8 mouse cellular contexts compared by ENCODE assay signal in the genomic region with DNA sequence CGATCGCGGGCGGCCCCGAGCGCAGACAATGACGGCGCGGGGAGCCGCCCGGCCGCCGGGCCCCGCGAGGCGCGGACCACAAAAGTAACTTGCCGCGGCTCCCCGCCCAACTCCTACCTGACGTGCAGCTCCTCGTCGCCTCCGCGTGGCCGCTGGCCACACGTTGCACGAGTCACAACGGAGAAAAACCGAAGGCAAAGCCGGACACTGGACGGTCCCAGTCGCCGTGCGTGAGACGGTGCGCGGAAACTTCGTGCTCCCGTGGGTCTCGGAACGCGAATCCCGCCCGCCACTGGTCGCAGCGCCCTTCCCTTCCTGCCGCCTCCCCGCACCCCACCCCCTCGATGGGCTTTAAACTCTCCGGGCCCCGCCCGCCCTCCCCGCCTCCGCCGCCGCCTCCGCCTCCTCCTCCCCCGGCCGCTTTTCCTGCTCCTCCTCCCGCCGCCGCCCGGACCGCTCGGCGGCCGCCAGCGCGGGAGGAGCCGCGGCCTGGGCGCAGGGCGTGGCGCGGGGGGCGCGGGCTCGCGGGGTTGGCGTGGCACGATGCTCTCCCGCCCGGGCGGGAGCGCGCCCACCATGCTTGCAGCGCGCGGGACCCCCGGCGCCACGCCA. TPM values are rescaled to one million over a fixed set of nuclear protein-coding genes. Genes with fewer than 3 reads are reported as not detected.
DNase-seq lines count a peak whose midpoint lies in the region; ATAC-seq and TF ChIP-seq lines count a peak whose summit lies in the region.

No protein-coding gene starts in this region.

- no peak for TF ChIP-seq POLR2A in ES-Bruce4 (IDR thresholded peaks at IDR 0.05; ENCODE audit: insufficient read depth, low read length)
- TF ChIP-seq POLR2A in brain, embryonic 14.5 days (IDR thresholded peaks at IDR 0.05; ENCODE audit: borderline replicate concordance, extremely low read depth, insufficient read depth, insufficient read length, poor library complexity, severe bottlenecking) = no peak; the same call in 1 of the 2 replicates

- ATAC-seq in hindbrain, postnatal 0 days = peak; percentile 64
- ATAC-seq in liver, embryonic 13.5 days (ENCODE audit: low read depth) = peak; percentile 78

- no peaks in the 10 kb centered on the region for H3K4me1 ChIP-seq in ES-Bruce4 (ENCODE audit: control insufficient read depth, insufficient read depth, low read length)
- no peaks in the 10 kb centered on the region for H3K4me1 ChIP-seq in hindbrain, postnatal 0 days (ENCODE audit: insufficient read depth, low read length)
- H3K4me1 ChIP-seq in liver, embryonic 13.5 days (replicated peaks) = peaks cover 21% of the 10 kb centered on the region

- no peaks in the 10 kb centered on the region for H3K36me3 ChIP-seq in ES-Bruce4 (ENCODE audit: control insufficient read depth, insufficient read depth, low read length, poor library complexity, severe bottlenecking)
- H3K36me3 ChIP-seq in hindbrain, postnatal 0 days (ENCODE audit: insufficient read depth, low read length) = no peaks in the 10 kb centered on the region
- H3K36me3 ChIP-seq in liver, embryonic 13.5 days = no peaks in the 10 kb centered on the region

- no peak for TF ChIP-seq EP300 in ES-Bruce4 (IDR thresholded peaks at IDR 0.05; ENCODE audit: insufficient read depth, low read depth, low read length)

- under 1% methylated on average over 59 of the region's 93 CpGs for WGBS in hindbrain, postnatal 0 days
- 2% methylated on average over 67 of the region's 93 CpGs for WGBS in liver, embryonic 13.5 days (ENCODE audit: insufficient replicate concordance)

- H3K4me2 ChIP-seq in hindbrain, postnatal 0 days (ENCODE audit: low read depth, low read length) = peak overlapping the region; percentile 53
- peak overlapping the region; percentile 81 for H3K4me2 ChIP-seq in liver, embryonic 13.5 days

- H3K27ac ChIP-seq in ES-Bruce4 (ENCODE audit: insufficient read depth, low read length) = no peak overlapping the region
- peak overlapping the region; percentile 36; the same call in 1 of the 2 replicates for H3K27ac ChIP-seq in hindbrain, postnatal 0 days
- H3K27ac ChIP-seq in liver, embryonic 13.5 days = peak overlapping the region; percentile 81

- H3K4me3 ChIP-seq in ES-Bruce4 (ENCODE audit: low read depth, low read length) = peak overlapping the region; percentile 67
- peak overlapping the region; percentile 43 for H3K4me3 ChIP-seq in hindbrain, postnatal 0 days (ENCODE audit: low read length)
- peak overlapping the region; percentile 74 for H3K4me3 ChIP-seq in liver, embryonic 13.5 days (replicated peaks)

- no peak for TF ChIP-seq CTCF in ES-Bruce4 (IDR thresholded peaks at IDR 0.05; ENCODE audit: low read depth, low read length)
- no peak for TF ChIP-seq CTCF in brain, embryonic 14.5 days (IDR thresholded peaks at IDR 0.05; ENCODE audit: borderline replicate concordance, extremely low read depth, insufficient read depth, insufficient read length)
- no peak for TF ChIP-seq CTCF in hindbrain, postnatal 0 days (IDR thresholded peaks at IDR 0.05; ENCODE audit: low read depth)

- peak; percentile 67 for DNase-seq in brain, embryonic 14.5 days (ENCODE audit: low read depth)
- peak; percentile 76 for DNase-seq in gastrocnemius, postnatal 25 days
- peak; percentile 46 for DNase-seq in hindbrain, postnatal 0 days (ENCODE audit: low spot score)
- peak; percentile 33 for DNase-seq in liver, embryonic 13.5 days
- peak; percentile 74 for DNase-seq in neural tube, embryonic 10.5 days (ENCODE audit: extremely low spot score, low spot score)
- DNase-seq in frontal cortex, adult 2 months (ENCODE audit: extremely low spot score in 1 of 2, low spot score in 1 of 2) = no peak
- no peak for DNase-seq in layer of hippocampus, adult 8-10 months (ENCODE audit: low spot score in 2 of 2)

- H3K9ac ChIP-seq in ES-Bruce4 (ENCODE audit: low read depth, poor library complexity, severe bottlenecking) = peak overlapping the region; percentile 93
- peak overlapping the region; percentile 49 for H3K9ac ChIP-seq in hindbrain, postnatal 0 days (replicated peaks; ENCODE audit: low read length)
- peak overlapping the region; percentile 84 for H3K9ac ChIP-seq in liver, embryonic 13.5 days

- H3K27me3 ChIP-seq in ES-Bruce4 (ENCODE audit: control insufficient read depth, insufficient read depth, low read length, poor library complexity, severe bottlenecking) = peaks cover 34% of the 10 kb centered on the region
- peaks cover 78% of the 10 kb centered on the region for H3K27me3 ChIP-seq in hindbrain, postnatal 0 days (ENCODE audit: insufficient read depth, low read length)
- H3K27me3 ChIP-seq in liver, embryonic 13.5 days = peaks cover 94% of the 10 kb centered on the region

- H3K9me3 ChIP-seq in ES-Bruce4 (replicated peaks; ENCODE audit: control insufficient read depth, insufficient read depth, low read length, poor library complexity, severe bottlenecking) = no peaks in the 10 kb centered on the region
- H3K9me3 ChIP-seq in hindbrain, postnatal 0 days (ENCODE audit: low read length) = no peaks in the 10 kb centered on the region
- no peaks in the 10 kb centered on the region for H3K9me3 ChIP-seq in liver, embryonic 13.5 days (replicated peaks)

RNA-seq across cellular contexts. Expression of a gene that starts 1.3 kb away (rescaled TPM):
- polyA plus RNA-seq in ES-Bruce4 (2011; ENCODE audit: insufficient read depth, insufficient read length, low read depth, missing spikeins) = 160 and 162 TPM in 2 replicates
- polyA plus RNA-seq in brain, embryonic 14.5 days (2012; rRNA removed) = 128 and 146 TPM in 2 replicates
- 10 to 100 TPM; 68.6 to 78.9 TPM for total RNA-seq in gastrocnemius, postnatal 25 days (2021)
- 92.9 and 111 TPM in 2 replicates for total RNA-seq in hindbrain, postnatal 0 days (2014; rRNA removed)
- polyA plus RNA-seq in hindbrain, postnatal 0 days (2015; fragmentation: Nextera tagmentation; extraction: Ambion mirVana) = 45.6 and 48.7 TPM in 2 replicates
- 115 and 156 TPM in 2 replicates for polyA plus RNA-seq in liver, embryonic 13.5 days (2015; fragmentation: Nextera tagmentation; extraction: Ambion mirVana)
- polyA plus RNA-seq in frontal cortex, adult 2 months (2012; rRNA removed) = 32.4 and 35.6 TPM in 2 replicates
- total RNA-seq in layer of hippocampus, adult 8-10 months (2022) = 10 to 100 TPM; 28.0 to 36.2 (median 32.3) TPM

Comparison
In these comparisons a context has a peak if more than half of its experiments do, and no peak if none do; other contexts are left out.
1. DNase-seq: peak in brain, embryonic 14.5 days (single experiment), gastrocnemius, postnatal 25 days (single experiment), hindbrain, postnatal 0 days (single experiment), liver, embryonic 13.5 days (single experiment) and neural tube, embryonic 10.5 days (single experiment); none in frontal cortex, adult 2 months (0 of 2) and layer of hippocampus, adult 8-10 months (0 of 2).
2. Peak in every context shown above with its lines, with median percentiles within 50 percentile points of each other: H3K4me3 ChIP-seq and H3K9ac ChIP-seq.